Mouse (Mus musculus) CH12F3 (cell line): ENCODE results near the gene 9530003J23Rik.
"Not testable (repeated sequence)": the region's sequence is repeated elsewhere in the genome, so short reads cannot be mapped to it uniquely, and the experiment has no call there.

ENCODE experiments used
- in situ Hi-C: fragments of 300-500 bp; cut with MboI; formaldehyde crosslinking; loops from 2 replicates; pipeline ENCODE4 v1.14.3; 2020; ENCODE audit warnings: low sequenced_read_pairs

Gene 9530003J23Rik

GRCm38 (mm10) chr10:117238603-117239002 is at the start of gene 9530003J23Rik:
Gene 9530003J23Rik, minus strand, starts transcription at chr10:117238703.
- in situ Hi-C loops, result no loop called here

- in situ Hi-C loops, result no loop called here
Observed at GRCm38 (mm10) chr10:117287226-117287850, 48.8 kb upstream of the 9530003J23Rik start.

GRCm38 (mm10) chr10:117286366-117286970 is 48.0 kb upstream of the 9530003J23Rik start:
- in situ Hi-C loops, result no loop called here

- in situ Hi-C loops, result not testable (repeated sequence)
Observed at GRCm38 (mm10) chr10:117285584-117285983, 47.1 kb upstream of the 9530003J23Rik start.

- in situ Hi-C loops, result no loop called here
Observed at GRCm38 (mm10) chr10:117284578-117285520, 46.3 kb upstream of the 9530003J23Rik start.

- in situ Hi-C loops, result no loop called here
Observed at GRCm38 (mm10) chr10:117283871-117284577, 45.5 kb upstream of the 9530003J23Rik start.

- in situ Hi-C loops, result not testable (repeated sequence)
Observed at GRCm38 (mm10) chr10:117283196-117283595, 44.7 kb upstream of the 9530003J23Rik start.

GRCm38 (mm10) chr10:117282551-117282950 is 44.0 kb upstream of the 9530003J23Rik start:
- in situ Hi-C loops, result no loop called here

GRCm38 (mm10) chr10:117282049-117282448 is 43.5 kb upstream of the 9530003J23Rik start, which contains the start of gene Lyz2:
Gene Lyz2, minus strand, starts transcription at chr10:117282321.
- in situ Hi-C loops, result no loop called here

- in situ Hi-C loops, result no loop called here
Observed at GRCm38 (mm10) chr10:117281381-117281920, 42.9 kb upstream of the 9530003J23Rik start.

- in situ Hi-C loops, result no loop called here
Observed at GRCm38 (mm10) chr10:117280000-117280399, 41.5 kb upstream of the 9530003J23Rik start.

GRCm38 (mm10) chr10:117278510-117278909 is 40.0 kb upstream of the 9530003J23Rik start:
- in situ Hi-C loops, result not testable (repeated sequence)

GRCm38 (mm10) chr10:117277779-117278178 is 39.3 kb upstream of the 9530003J23Rik start:
- in situ Hi-C loops, result not testable (repeated sequence)

GRCm38 (mm10) chr10:117275681-117276369 is 37.3 kb upstream of the 9530003J23Rik start:
- in situ Hi-C loops, result no loop called here

- in situ Hi-C loops, result not testable (repeated sequence)
Observed at GRCm38 (mm10) chr10:117274645-117275044, 36.1 kb upstream of the 9530003J23Rik start.

GRCm38 (mm10) chr10:117272023-117272422 is 33.5 kb upstream of the 9530003J23Rik start:
- in situ Hi-C loops, result no loop called here

GRCm38 (mm10) chr10:117259870-117260269 is 21.4 kb upstream of the 9530003J23Rik start:
- in situ Hi-C loops, result no loop called here

GRCm38 (mm10) chr10:117235866-117236265 is 2.6 kb downstream of the 9530003J23Rik start:
- in situ Hi-C loops, result no loop called here

GRCm38 (mm10) chr10:117234825-117235224 is 3.7 kb downstream of the 9530003J23Rik start:
- in situ Hi-C loops, result no loop called here

- in situ Hi-C loops, result no loop called here
Observed at GRCm38 (mm10) chr10:117229826-117230225, 8.7 kb downstream of the 9530003J23Rik start.
